ENCODE assay signal across 8 mouse cellular contexts in the genomic region with DNA sequence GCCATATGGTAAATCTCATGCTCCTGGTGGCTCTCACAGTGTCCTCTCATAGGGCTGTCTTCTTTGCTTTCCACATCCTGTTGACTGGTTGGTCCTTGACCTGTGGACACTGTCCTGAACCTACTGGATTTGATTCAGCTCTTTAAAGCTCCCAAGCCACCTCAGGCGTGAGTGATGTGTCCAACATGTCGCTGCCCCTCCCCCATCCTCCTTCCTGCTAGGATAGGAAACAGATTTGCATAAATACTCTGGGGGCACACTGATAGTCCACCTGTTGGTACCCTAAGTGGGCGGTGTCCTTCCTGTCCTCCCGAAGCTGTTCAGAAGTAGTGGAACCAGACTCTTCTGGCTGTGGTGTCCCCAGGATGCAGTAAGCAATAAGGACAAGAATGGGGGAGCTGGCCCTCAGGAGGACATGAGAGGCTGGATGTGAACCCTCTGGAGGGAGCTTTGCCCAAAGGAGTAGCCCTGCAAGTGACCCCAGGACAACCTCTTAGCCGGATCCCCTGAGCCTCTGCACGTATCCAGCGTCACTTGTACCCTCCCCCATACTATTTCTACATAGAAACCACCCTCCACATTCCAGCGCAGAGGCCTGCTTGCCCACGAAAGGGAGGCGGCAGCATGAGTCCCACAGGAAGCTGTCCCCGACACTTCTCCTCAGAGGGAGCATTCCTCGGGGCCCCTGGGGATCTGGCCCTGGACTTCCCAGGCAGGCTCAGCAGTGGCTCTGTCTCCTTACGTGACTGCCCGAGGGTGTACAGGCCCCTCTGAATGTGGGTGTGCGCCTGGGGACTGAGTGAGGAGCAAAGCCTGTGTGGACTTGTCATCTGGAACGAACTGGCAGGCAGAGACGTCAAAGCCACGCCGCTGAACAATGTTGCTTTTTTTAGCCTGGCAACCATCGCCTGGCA.
DNase-seq lines count a peak whose midpoint lies in the region; ATAC-seq lines count a peak whose summit lies in the region.

No protein-coding gene starts in this region.

- no peak for ATAC-seq in megakaryocyte, adult 5-6 weeks (ENCODE audit: poor library complexity, severe bottlenecking)
- ATAC-seq in embryonic facial prominence, embryonic 12.5 days (ENCODE audit: insufficient number of reproducible peaks, insufficient read depth, low FRiP score, low TSS enrichment), result no peak
- no peak for ATAC-seq in midbrain, embryonic 14.5 days (ENCODE audit: low FRiP score, low TSS enrichment)
- ATAC-seq in monocyte, adult 5-6 weeks (replicated peaks; ENCODE audit: insufficient number of reproducible peaks, low FRiP score, low TSS enrichment, poor library complexity, severe bottlenecking), result no peak

- H3K4me2 ChIP-seq in embryonic facial prominence, embryonic 12.5 days (replicated peaks), result peak overlapping the region; percentile 26; the same call in 1 of the 2 replicates
- H3K4me2 ChIP-seq in midbrain, embryonic 14.5 days (ENCODE audit: low read length), result no peak overlapping the region

- H3K9ac ChIP-seq in embryonic facial prominence, embryonic 12.5 days, result no peak overlapping the region
- no peak overlapping the region for H3K9ac ChIP-seq in midbrain, embryonic 14.5 days (replicated peaks; ENCODE audit: low read length)

- 23% methylated on average over 20 of the region's 20 CpGs for WGBS in embryonic facial prominence, embryonic 12.5 days
- WGBS in midbrain, embryonic 14.5 days, result 53% methylated on average over 20 of the region's 20 CpGs

- H3K27me3 ChIP-seq in megakaryocyte, embryonic 14.5 days (replicated peaks), result peaks cover 63% of the 10 kb centered on the region
- H3K27me3 ChIP-seq in embryonic facial prominence, embryonic 12.5 days, result no peaks in the 10 kb centered on the region
- no peaks in the 10 kb centered on the region for H3K27me3 ChIP-seq in midbrain, embryonic 14.5 days (ENCODE audit: control insufficient read depth, insufficient read depth, low read length)

- peak; percentile 54 to 73 for DNase-seq in heart, postnatal 36 days
- DNase-seq in left cerebral cortex, postnatal 36 days (ENCODE audit: low spot score in 2 of 2), result peak; percentile 22 to 39
- no peak for DNase-seq in midbrain, embryonic 14.5 days
- no peak for DNase-seq in thymus, postnatal 0 days (ENCODE audit: low spot score)

- H3K4me1 ChIP-seq in megakaryocyte, embryonic 14.5 days, result peaks cover 24% of the 10 kb centered on the region
- H3K4me1 ChIP-seq in embryonic facial prominence, embryonic 12.5 days, result peaks cover 12% of the 10 kb centered on the region
- H3K4me1 ChIP-seq in midbrain, embryonic 14.5 days (ENCODE audit: control insufficient read depth, insufficient read depth, low read length), result no peaks in the 10 kb centered on the region; the same call in 1 of the 2 replicates

- H3K4me3 ChIP-seq in megakaryocyte, embryonic 14.5 days (replicated peaks), result peak overlapping the region; percentile 33
- H3K4me3 ChIP-seq in embryonic facial prominence, embryonic 12.5 days, result no peak overlapping the region
- no peak overlapping the region for H3K4me3 ChIP-seq in midbrain, embryonic 14.5 days (replicated peaks; ENCODE audit: low read depth, low read length)

- H3K36me3 ChIP-seq in megakaryocyte, embryonic 14.5 days (replicated peaks; ENCODE audit: low read length), result no peaks in the 10 kb centered on the region
- no peaks in the 10 kb centered on the region for H3K36me3 ChIP-seq in embryonic facial prominence, embryonic 12.5 days
- H3K36me3 ChIP-seq in midbrain, embryonic 14.5 days (ENCODE audit: control insufficient read depth, insufficient read depth, low read length), result no peaks in the 10 kb centered on the region

- peaks cover 11% of the 10 kb centered on the region for H3K9me3 ChIP-seq in megakaryocyte, embryonic 14.5 days
- H3K9me3 ChIP-seq in embryonic facial prominence, embryonic 12.5 days, result no peaks in the 10 kb centered on the region
- no peaks in the 10 kb centered on the region for H3K9me3 ChIP-seq in midbrain, embryonic 14.5 days (ENCODE audit: control insufficient read depth, low read length)

- intact Hi-C loops in heart, postnatal 36 days (cut with DNase I), result no loop called here
- intact Hi-C loops in left cerebral cortex, postnatal 36 days (cut with DNase I), result no loop called here

- peak overlapping the region; percentile 76 for H3K27ac ChIP-seq in embryonic facial prominence, embryonic 12.5 days
- peak overlapping the region; percentile 13; the same call in 1 of the 2 replicates for H3K27ac ChIP-seq in midbrain, embryonic 14.5 days (replicated peaks; ENCODE audit: low read depth, low read length)

Comparison
In these comparisons a context has a peak if more than half of its experiments do, and no peak if none do; other contexts are left out.
1. DNase-seq: peak in heart, postnatal 36 days (2 of 2) and left cerebral cortex, postnatal 36 days (2 of 2); none in midbrain, embryonic 14.5 days (single experiment) and thymus, postnatal 0 days (single experiment).